Mouse (Mus musculus): Measurements from ENCODE around the gene Commd3. TPM values are rescaled to one million over a fixed set of nuclear protein-coding genes. Genes with fewer than 3 reads are reported as not detected.
A peak's percentile ranks its signal among the peaks of the same experiment; 100 is the strongest.

The Commd3 gene
- polyA plus RNA-seq, 1 experiment = 83.2 TPM

DNA sequence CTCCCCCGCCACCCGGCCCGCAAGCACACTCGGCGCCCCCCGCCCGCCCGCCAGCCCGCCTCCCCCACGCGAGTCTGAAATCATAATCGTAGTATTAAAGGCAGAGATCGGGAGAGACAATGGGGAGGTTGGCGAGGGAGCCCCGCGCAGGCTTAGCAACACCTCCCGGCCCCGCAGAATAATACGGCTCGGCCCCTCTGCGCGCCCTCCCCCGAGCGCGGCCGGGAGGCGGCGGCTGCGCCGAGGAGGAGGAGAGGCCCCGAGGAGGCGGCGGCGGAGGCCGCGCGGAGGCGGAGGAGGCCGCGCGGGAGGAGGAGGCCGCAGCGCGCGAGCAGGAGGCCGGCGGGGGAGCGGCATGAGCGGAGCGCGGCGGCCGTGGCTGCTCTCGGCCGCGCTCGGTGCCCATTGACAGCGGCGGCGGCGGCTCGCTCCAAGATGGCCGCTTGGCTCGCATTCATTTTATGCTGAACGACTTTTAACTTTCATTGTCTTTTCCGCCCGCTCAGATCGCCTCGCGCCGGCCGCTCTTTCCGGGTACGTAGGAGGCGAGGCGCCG lies 4.8 kb downstream of the Commd3 start, which contains the start of gene Bmi1:
Gene Bmi1, plus strand, starts transcription at position 83 of the 556 bp plus-strand sequence.
- under 1% methylated on average over 70 of the region's 77 CpGs for WGBS
- DNase-seq = peak; percentile 83
- H3K4me3 ChIP-seq (ENCODE audit: insufficient read depth, low read depth, low read length) = peak within 1 kb of the TSS; percentile 85
- H3K27ac ChIP-seq (ENCODE audit: insufficient read depth, low read depth, low read length) = peak within 1 kb of the TSS; percentile 96
- H3K27me3 ChIP-seq (replicated peaks; ENCODE audit: control insufficient read depth, insufficient read depth, low read length) = peaks cover 1% of the 10 kb centered on the region; the same call in 1 of the 2 replicates
- H3K36me3 ChIP-seq (ENCODE audit: control insufficient read depth, insufficient read depth, low read length) = no peaks in the 10 kb centered on the region; the same call in none of the 2 replicates
- TF ChIP-seq CTCF (conservative IDR thresholded peaks at IDR 0.05; ENCODE audit: insufficient read depth, insufficient read length, low read depth, low read length) = no peak
- TF ChIP-seq POLR2A (IDR thresholded peaks at IDR 0.05; ENCODE audit: low read depth, low read length) = no peak
- no peaks in the 10 kb centered on the region; the same call in 1 of the 2 replicates for H3K4me1 ChIP-seq (ENCODE audit: control insufficient read depth, insufficient read depth, low read length)

DNA sequence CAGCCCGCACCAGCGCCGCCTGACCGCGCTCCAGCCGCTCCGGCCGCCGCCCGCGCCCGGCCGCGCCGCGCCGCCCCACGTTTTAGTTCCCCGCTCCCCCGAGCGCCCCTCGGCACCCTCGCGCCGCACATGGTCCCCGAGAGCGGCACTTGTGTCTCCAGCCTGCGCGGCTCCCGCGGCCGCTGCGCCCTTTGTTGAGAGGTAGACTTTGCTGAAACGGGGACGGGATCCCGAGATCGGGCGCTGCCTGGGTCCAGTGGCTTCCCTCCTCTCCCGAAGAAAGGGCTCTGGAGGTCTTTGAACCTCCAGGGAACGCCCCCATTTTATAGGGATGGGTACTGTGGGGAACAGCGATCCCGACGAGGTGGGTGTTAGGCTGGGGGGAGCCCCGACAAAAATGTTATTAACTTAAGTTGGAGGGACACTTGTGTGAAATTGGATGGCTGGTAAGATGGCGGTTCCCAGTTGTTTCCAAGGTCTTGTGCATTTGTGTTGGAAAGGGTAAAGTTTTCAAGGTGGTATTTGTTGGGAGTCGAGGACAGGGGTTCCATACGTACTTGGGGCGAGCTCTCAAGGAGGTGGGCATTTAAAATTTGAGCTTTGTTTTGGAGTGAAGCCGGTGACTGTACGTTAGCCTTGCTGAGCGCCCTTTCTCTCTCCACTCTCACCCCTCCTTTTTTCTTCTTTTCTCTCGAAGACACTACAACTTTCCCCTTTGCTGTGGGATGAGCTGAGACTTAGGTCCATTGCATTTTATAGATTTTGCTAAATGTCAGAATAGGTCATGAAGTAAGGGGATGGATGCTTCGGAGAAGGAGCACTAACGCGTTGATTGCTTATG lies 5.7 kb downstream of the Commd3 start:
- peaks cover 1% of the 10 kb centered on the region; the same call in 1 of the 2 replicates for H3K27me3 ChIP-seq (replicated peaks; ENCODE audit: control insufficient read depth, insufficient read depth, low read length)
- peak overlapping the region; percentile 85 for H3K4me3 ChIP-seq (ENCODE audit: insufficient read depth, low read depth, low read length)
- no peak overlapping the region for H3K27ac ChIP-seq (ENCODE audit: insufficient read depth, low read depth, low read length)
- 16% methylated on average over 55 of the region's 55 CpGs for WGBS
- no peak for TF ChIP-seq POLR2A (IDR thresholded peaks at IDR 0.05; ENCODE audit: low read depth, low read length)
- TF ChIP-seq CTCF (conservative IDR thresholded peaks at IDR 0.05; ENCODE audit: insufficient read depth, insufficient read length, low read depth, low read length) = no peak
- H3K36me3 ChIP-seq (ENCODE audit: control insufficient read depth, insufficient read depth, low read length) = no peaks in the 10 kb centered on the region; the same call in none of the 2 replicates
- H3K4me1 ChIP-seq (ENCODE audit: control insufficient read depth, insufficient read depth, low read length) = no peaks in the 10 kb centered on the region; the same call in 1 of the 2 replicates
- DNase-seq = peak; percentile 59

DNA sequence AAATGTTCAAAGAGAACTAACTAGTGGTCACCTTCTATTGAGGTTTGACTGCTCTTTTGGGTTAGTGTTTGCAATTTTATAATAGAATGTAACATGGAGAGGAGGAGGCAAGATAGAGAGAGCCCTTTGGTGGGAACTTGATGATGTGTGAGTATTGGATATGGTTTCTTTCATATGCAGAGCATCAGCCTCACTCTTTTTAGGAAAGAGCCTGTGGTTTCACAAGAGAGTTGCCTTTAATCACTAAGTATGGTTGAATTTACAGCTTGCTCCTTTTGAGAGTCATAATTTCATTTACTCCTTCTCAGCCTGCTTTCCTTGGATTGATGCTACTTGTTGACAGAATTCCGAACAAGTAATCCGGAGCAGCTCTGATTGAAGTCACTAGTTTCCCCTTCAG lies 7.5 kb downstream of the Commd3 start:
- no peak overlapping the region for H3K4me3 ChIP-seq (ENCODE audit: insufficient read depth, low read depth, low read length)
- TF ChIP-seq CTCF (conservative IDR thresholded peaks at IDR 0.05; ENCODE audit: insufficient read depth, insufficient read length, low read depth, low read length) (no peak), POLR2A (IDR thresholded peaks at IDR 0.05; ENCODE audit: low read depth, low read length) (no peak)
- no peak for DNase-seq
- no peaks in the 10 kb centered on the region; the same call in none of the 2 replicates for H3K36me3 ChIP-seq (ENCODE audit: control insufficient read depth, insufficient read depth, low read length)
- WGBS = 99% methylated on average over 2 of the region's 2 CpGs
- peaks cover 1% of the 10 kb centered on the region; the same call in 1 of the 2 replicates for H3K27me3 ChIP-seq (replicated peaks; ENCODE audit: control insufficient read depth, insufficient read depth, low read length)
- no peak overlapping the region for H3K27ac ChIP-seq (ENCODE audit: insufficient read depth, low read depth, low read length)
- H3K4me1 ChIP-seq (ENCODE audit: control insufficient read depth, insufficient read depth, low read length) = no peaks in the 10 kb centered on the region; the same call in 1 of the 2 replicates

DNA sequence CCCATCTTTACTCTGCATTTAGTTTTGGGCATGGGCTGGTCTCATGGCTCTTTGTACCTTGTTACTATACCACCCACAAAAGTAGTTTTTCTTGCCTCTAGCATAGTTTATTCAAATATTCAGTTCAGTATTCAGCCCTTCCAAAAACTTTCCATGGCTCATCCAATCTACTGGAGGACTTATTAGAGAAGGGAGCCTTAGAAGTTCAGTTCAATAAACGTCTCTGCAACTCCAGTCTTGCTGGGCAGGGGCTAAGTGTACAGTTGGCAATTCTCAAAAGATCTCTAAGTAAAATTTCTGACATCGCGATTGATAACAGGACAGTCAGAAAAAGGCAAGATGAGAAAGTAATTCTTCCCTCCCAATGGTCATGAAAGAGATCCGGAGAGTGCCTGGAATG lies 8.3 kb downstream of the Commd3 start:
- Histone ChIP-seq H3K36me3 (ENCODE audit: control insufficient read depth, insufficient read depth, low read length) (no peaks in the 10 kb centered on the region; the same call in none of the 2 replicates), H3K27me3 (replicated peaks; ENCODE audit: control insufficient read depth, insufficient read depth, low read length) (peaks cover 1% of the 10 kb centered on the region; the same call in 1 of the 2 replicates), H3K27ac (ENCODE audit: insufficient read depth, low read depth, low read length) (no peak overlapping the region), H3K4me1 (ENCODE audit: control insufficient read depth, insufficient read depth, low read length) (no peaks in the 10 kb centered on the region; the same call in 1 of the 2 replicates), H3K4me3 (ENCODE audit: insufficient read depth, low read depth, low read length) (peak overlapping the region; percentile 27; the same call in 1 of the 2 replicates)
- DNase-seq = no peak
- WGBS = 15% methylated on average over 4 of the region's 4 CpGs
- TF ChIP-seq CTCF (conservative IDR thresholded peaks at IDR 0.05; ENCODE audit: insufficient read depth, insufficient read length, low read depth, low read length) (no peak), POLR2A (IDR thresholded peaks at IDR 0.05; ENCODE audit: low read depth, low read length) (no peak)

DNA sequence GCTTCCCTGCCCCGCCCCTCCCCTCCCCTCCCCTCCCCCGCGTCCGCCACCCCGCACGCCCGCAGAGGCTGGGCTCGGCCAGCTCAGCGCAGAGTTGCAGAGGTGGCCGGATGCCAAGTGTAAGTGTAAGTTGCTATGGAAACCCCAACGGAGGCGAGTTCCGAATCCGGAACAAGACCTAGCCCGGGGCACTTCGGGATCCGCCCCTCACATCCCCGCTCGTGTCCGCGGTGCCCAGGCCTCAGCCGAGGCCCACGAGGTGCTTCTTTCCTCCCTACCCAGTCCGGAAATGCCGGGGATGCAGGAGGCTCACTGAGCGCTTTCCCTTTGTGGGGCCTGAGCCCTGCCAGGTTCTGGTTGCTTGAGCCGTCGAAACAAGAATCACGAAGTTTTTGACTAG lies 8.8 kb downstream of the Commd3 start:
- no peak for TF ChIP-seq POLR2A (IDR thresholded peaks at IDR 0.05; ENCODE audit: low read depth, low read length)
- TF ChIP-seq CTCF (conservative IDR thresholded peaks at IDR 0.05; ENCODE audit: insufficient read depth, insufficient read length, low read depth, low read length) = no peak
- 20% methylated on average over 29 of the region's 29 CpGs for WGBS
- peak; percentile 73 for DNase-seq
- H3K27me3 ChIP-seq (replicated peaks; ENCODE audit: control insufficient read depth, insufficient read depth, low read length) = peaks cover 1% of the 10 kb centered on the region; the same call in 1 of the 2 replicates
- H3K4me1 ChIP-seq (ENCODE audit: control insufficient read depth, insufficient read depth, low read length) = no peaks in the 10 kb centered on the region; the same call in 1 of the 2 replicates
- H3K36me3 ChIP-seq (ENCODE audit: control insufficient read depth, insufficient read depth, low read length) = no peaks in the 10 kb centered on the region; the same call in none of the 2 replicates
- H3K4me3 ChIP-seq (ENCODE audit: insufficient read depth, low read depth, low read length) = peak overlapping the region; percentile 27; the same call in 1 of the 2 replicates
- no peak overlapping the region for H3K27ac ChIP-seq (ENCODE audit: insufficient read depth, low read depth, low read length)

DNA sequence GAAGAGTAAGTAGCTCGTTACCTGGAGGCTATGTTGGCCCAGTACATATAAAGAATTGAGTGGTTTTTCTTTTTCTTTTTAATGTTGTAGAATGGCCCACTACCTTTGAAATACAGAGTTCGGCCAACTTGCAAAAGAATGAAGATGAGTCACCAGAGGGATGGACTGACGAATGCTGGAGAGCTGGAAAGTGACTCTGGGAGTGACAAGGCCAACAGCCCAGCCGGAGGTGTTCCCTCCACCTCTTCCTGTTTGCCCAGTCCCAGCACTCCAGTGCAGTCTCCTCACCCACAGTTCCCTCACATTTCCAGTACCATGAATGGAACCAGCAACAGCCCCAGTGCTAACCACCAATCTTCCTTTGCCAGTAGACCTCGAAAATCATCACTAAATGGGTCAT lies 11.9 kb downstream of the Commd3 start:
- 91% methylated on average over 5 of the region's 5 CpGs for WGBS
- H3K4me3 ChIP-seq (ENCODE audit: insufficient read depth, low read depth, low read length) = no peak overlapping the region
- no peak for DNase-seq

More for the DNA sequence above, 11.9 kb downstream of the Commd3 start:
- Histone ChIP-seq H3K4me1 (ENCODE audit: control insufficient read depth, insufficient read depth, low read length) (no peaks in the 10 kb centered on the region), H3K27ac (ENCODE audit: insufficient read depth, low read depth, low read length) (no peak overlapping the region), H3K36me3 (ENCODE audit: control insufficient read depth, insufficient read depth, low read length) (no peaks in the 10 kb centered on the region; the same call in none of the 2 replicates), H3K27me3 (replicated peaks; ENCODE audit: control insufficient read depth, insufficient read depth, low read length) (peaks cover 9% of the 10 kb centered on the region)
- TF ChIP-seq POLR2A (IDR thresholded peaks at IDR 0.05; ENCODE audit: low read depth, low read length) (no peak), CTCF (conservative IDR thresholded peaks at IDR 0.05; ENCODE audit: insufficient read depth, insufficient read length, low read depth, low read length) (no peak)

All from kidney, adult 2 months (tissue).